Mouse (Mus musculus): Measurements from ENCODE around the gene Atp5mpl.

- TF ChIP-seq POLR2AphosphoS2 (IDR thresholded peaks at IDR 0.05; ENCODE audit: insufficient read length, low read depth) (no peak), TCF12 (IDR thresholded peaks at IDR 0.05; ENCODE audit: insufficient read depth, poor library complexity, severe bottlenecking) (no peak), MAX (IDR thresholded peaks at IDR 0.05; ENCODE audit: low read depth) (no peak), POLR2A (IDR thresholded peaks at IDR 0.05; ENCODE audit: insufficient read length, low read depth) (no peak), SRF (IDR thresholded peaks at IDR 0.05; ENCODE audit: control insufficient read depth, insufficient read length, low read depth) (no peak), USF1 (IDR thresholded peaks at IDR 0.05; ENCODE audit: low read depth) (no peak), E2F4 (IDR thresholded peaks at IDR 0.05; ENCODE audit: insufficient read depth) (no peak), MYOG (IDR thresholded peaks at IDR 0.05; ENCODE audit: control insufficient read depth in 1 of 3, insufficient read depth in 1 of 3, insufficient read length in 2 of 3, low read depth in 2 of 3) (no peak), TCF3 (IDR thresholded peaks at IDR 0.05; ENCODE audit: insufficient read length, low read depth) (no peak), MYOD1 (IDR thresholded peaks at IDR 0.05; ENCODE audit: control insufficient read depth in 1 of 3, insufficient read length in 2 of 3, low read depth in 2 of 3) (no peak), CEBPB (IDR thresholded peaks at IDR 0.05; ENCODE audit: insufficient read depth, poor library complexity, severe bottlenecking) (no peak)
Observed at GRCm38 (mm10) chr12:111977138-111977537, 10.4 kb upstream of the Atp5mpl start.
